Mouse (Mus musculus) cerebellum, postnatal 25 days (tissue): ENCODE measurements around the gene Phf13.
A peak's percentile ranks its signal among the peaks of the same experiment; 100 is the strongest.
"Not testable (repeated sequence)": the region's sequence is repeated elsewhere in the genome, so short reads cannot be mapped to it uniquely, and the experiment has no call there.

Experiments
- DNase-seq, 2 experiments: peaks; one replicate each; pipeline ENCODE4 v3.0.0; 2021; ENCODE audit warnings: mixed read lengths in 2 of 2

The Phf13 gene

GRCm38 (mm10) chr4:151996173-151996950 is at the start of gene Phf13:
TSS of gene Phf13 (minus strand) at chr4:151996258.
- DNase-seq: peak; percentile 99

GRCm38 (mm10) chr4:152044609-152045008 is 48.6 kb upstream of the Phf13 start:
- DNase-seq: no peak

GRCm38 (mm10) chr4:152043171-152043570 is 47.1 kb upstream of the Phf13 start:
- no peak for DNase-seq

- no peak for DNase-seq
These were observed 46.0 kb upstream of the Phf13 start for GRCm38 (mm10) chr4:152041924-152042641.

- DNase-seq: no peak
These were observed 43.8 kb upstream of the Phf13 start for GRCm38 (mm10) chr4:152039831-152040310.

- DNase-seq: peak; percentile 97
These were observed 43.1 kb upstream of the Phf13 start, which contains the start of gene Nol9 for GRCm38 (mm10) chr4:152038985-152039830. TSS of gene Nol9 (plus strand) at chr4:152039321.

- DNase-seq: no peak
These were observed 42.3 kb upstream of the Phf13 start, which contains the start of gene Tas1r1 for GRCm38 (mm10) chr4:152038225-152038984. TSS of gene Tas1r1 (minus strand) at chr4:152038568.

GRCm38 (mm10) chr4:152036464-152036863 is 40.4 kb upstream of the Phf13 start:
- not testable (repeated sequence) for DNase-seq

GRCm38 (mm10) chr4:152032922-152033321 is 36.9 kb upstream of the Phf13 start:
- DNase-seq: no peak

GRCm38 (mm10) chr4:152029997-152030396 is 33.9 kb upstream of the Phf13 start:
- DNase-seq: no peak

GRCm38 (mm10) chr4:152029087-152029486 is 33.0 kb upstream of the Phf13 start:
- peak in 1 of 2 experiments; percentile 59 for DNase-seq

- no peak for DNase-seq
These were observed 32.4 kb upstream of the Phf13 start for GRCm38 (mm10) chr4:152028456-152028855.

GRCm38 (mm10) chr4:152027524-152027923 is 31.5 kb upstream of the Phf13 start, which contains the start of gene Zbtb48:
TSS of gene Zbtb48 (minus strand) at chr4:152027671.
- DNase-seq: peak; percentile 95 to 97

- no peak for DNase-seq
These were observed 30.9 kb upstream of the Phf13 start for GRCm38 (mm10) chr4:152026751-152027508.

GRCm38 (mm10) chr4:152024525-152024924 is 28.5 kb upstream of the Phf13 start:
- no peak for DNase-seq

- peak in 1 of 2 experiments; percentile 49 for DNase-seq
These were observed 26.4 kb upstream of the Phf13 start for GRCm38 (mm10) chr4:152022506-152022905.

- no peak for DNase-seq
These were observed 25.6 kb upstream of the Phf13 start for GRCm38 (mm10) chr4:152021568-152022097.

GRCm38 (mm10) chr4:152020024-152020423 is 24.0 kb upstream of the Phf13 start:
- DNase-seq: no peak

- DNase-seq: no peak
These were observed 23.0 kb upstream of the Phf13 start for GRCm38 (mm10) chr4:152019073-152019472.

GRCm38 (mm10) chr4:152013036-152013813 is 17.2 kb upstream of the Phf13 start:
- no peak for DNase-seq
